Mouse (Mus musculus) left cerebral cortex, postnatal 4 days (tissue): ENCODE data around the gene Gm12394. TPM values are rescaled to one million over a fixed set of nuclear protein-coding genes. Genes with fewer than 3 reads are reported as not detected.
"Not testable (repeated sequence)": the region's sequence is repeated elsewhere in the genome, so short reads cannot be mapped to it uniquely, and the experiment has no call there.

Experiments used
- DNase-seq: peaks from one replicate; pipeline ENCODE4 v3.0.0-alpha.2; 2022
- intact Hi-C: fragments of 180-260 bp; cut with DNase I; formaldehyde crosslinking; loops from one replicate; pipeline ENCODE4 v1.15.1; 2025
- total RNA-seq, 2 experiments: library from RNA; stranded (reverse); gene quantifications; 2 replicates each; pipeline ENCODE4 v1.2.3; 2021

The Gm12394 gene
- total RNA-seq, result 1 to 10 TPM; 1.4 to 1.7 TPM

DNA sequence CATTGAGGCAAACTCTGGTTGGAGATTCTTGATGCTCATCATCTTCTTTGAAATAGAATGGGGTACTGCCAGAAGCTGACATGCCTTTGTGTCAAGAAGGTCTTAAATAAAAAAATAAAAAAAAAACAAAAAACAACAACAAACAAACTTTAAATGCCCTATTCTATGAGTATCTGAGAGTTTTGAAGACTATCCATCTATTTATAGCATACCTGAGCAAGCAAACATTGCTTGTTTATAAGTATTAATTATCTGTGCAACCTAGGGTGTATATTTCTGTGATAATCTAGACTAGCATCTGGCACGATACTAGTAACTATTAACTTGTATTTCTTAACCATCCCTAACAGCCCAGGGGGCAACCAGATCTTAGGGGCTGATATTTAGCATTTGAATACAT lies at the start of gene Gm12394:
Gene Gm12394, minus strand, starts transcription at position 101 of the 400 bp plus-strand sequence.
- intact Hi-C loops, result not testable (repeated sequence)

DNA sequence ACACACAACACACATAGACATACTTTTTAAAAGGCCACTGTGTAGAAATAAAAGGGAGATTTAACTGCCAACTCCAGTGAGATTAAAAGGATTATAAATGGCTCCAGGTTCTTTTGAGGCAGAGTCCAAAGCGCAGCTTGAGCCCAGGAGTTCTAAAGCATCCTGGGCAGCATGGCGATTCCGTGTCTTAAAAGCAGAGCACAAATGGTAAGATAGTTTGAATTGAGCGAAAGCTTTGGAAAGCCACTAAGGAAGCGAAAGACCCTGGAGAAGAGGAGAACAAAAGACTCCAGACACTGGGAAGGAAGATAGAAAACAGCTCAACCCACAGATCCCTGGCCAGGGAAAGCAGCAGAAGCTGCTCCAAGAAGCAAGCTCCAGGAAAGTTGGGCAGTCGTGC lies 48.4 kb upstream of the Gm12394 start:
- intact Hi-C loops, result no loop called here
- no peak for DNase-seq

More for the DNA sequence above, at the start of gene Gm12394:
- not testable (repeated sequence) for DNase-seq

DNA sequence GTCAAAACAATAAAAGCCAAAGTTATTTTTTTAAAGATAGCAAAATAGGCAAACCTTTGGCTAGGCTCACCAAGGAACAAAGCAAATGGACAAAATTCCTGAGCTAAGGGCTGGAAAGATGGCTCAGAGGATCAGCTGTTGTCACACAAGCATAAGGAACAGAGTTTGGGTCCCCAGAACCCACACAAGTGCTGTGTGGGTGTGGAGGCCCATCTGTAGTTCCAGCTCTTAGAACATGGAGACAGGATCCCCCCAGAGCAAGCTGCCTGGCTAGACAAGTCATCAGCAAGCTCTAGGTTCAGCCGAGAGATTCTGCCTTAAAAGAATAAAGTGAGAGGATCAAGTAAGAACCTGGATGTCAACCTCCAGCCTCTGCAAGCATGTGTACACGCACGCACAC lies 48.0 kb upstream of the Gm12394 start:
- DNase-seq, result no peak
- intact Hi-C loops, result no loop called here

DNA sequence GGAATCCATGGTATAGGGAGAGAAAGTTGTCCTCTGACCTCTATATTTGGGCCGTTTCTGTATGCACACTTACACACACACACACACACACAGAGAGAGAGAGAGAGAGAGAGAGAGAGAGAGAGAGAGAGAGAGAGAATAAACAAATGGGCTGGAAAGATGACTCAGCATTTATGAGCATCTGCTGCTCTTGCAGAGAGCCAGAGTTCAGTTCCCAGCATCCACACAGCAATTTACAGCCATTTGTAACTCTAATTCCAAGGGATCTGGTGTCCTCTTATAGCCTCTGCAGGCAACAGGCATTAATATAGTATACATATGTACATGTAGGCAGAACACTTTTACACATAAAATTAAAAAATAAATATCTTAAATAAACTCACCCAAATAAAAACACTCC lies 47.4 kb upstream of the Gm12394 start:
- intact Hi-C loops, result no loop called here
- DNase-seq, result no peak

DNA sequence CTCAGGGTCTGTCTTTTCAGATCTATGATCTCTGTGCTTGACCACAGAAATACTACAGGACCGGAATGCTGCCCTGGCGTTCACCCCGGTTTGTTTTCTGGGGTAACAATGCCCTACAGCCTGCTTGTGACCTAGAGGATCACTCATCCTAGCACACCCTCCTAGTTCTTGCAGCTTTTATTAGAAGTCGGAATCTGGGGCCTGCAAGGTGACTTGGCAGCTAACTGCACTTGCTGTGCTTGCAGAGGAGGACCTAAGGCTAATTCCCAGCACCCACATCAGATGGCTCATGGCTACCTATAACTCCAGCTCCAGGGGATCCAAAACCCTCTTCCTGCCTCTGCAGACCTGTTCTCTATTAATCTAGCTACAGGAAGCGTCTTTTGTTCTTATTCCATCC lies 46.2 kb upstream of the Gm12394 start:
- DNase-seq, result no peak
- intact Hi-C loops, result no loop called here

DNA sequence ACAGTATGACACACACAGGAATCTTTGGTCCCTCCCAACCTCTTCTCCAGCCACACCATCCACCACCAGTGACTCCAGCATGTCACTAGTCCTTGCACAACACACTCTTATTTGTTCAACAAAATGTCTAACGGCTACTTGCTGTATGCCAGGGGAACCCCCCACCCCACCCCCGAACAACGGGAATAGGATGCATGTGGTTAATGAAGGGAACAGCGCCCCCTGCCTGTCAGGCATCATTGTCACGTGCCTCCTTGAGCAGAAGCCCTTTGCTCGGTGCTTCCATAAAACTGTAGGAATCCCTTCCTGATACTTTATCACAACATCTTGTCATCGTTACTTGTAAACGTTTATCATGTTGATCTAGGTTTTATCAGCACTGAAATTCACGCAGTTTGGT lies 45.6 kb upstream of the Gm12394 start:
- intact Hi-C loops, result no loop called here

DNA sequence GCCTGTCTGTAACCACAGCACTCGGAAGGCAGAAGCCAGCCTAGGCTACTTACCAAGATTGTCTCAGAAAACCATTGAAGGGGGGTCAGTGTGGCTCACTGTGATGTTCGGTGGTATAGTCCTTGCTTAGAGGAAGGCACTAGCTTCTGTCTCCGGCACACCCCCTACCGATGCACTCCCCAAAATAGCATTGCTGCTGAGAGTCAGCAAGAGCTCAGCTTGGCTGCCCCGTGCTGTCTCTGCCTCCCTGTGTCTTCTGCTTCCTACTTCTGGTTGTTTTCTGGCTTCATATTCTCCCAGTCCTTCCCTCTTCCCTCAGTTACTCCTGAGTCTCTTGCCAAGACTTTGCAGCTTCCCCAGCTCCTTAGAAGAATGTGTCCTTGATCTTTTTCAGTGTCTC lies 44.3 kb upstream of the Gm12394 start:
- intact Hi-C loops, result no loop called here
- no peak for DNase-seq

More for the DNA sequence above, 45.6 kb upstream of the Gm12394 start:
- DNase-seq, result peak; percentile 37

DNA sequence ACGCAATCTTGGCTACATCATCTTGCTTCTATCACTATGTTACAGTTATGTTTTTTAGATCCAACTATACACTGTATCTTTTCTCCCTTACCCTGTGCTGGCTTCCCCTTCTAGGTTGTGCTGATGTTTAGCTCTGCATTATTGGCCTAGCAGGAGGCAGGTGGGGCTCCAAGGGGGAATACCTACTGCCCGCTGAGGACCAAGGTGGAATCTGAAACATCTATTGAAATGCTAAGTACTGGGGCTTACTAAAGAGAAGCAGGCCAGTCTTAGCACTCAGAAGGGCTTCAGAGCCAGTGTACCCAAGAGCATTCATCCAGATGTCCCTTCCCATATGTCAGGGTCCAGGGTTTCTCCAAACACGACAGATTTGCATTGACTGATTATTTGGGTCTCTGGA lies 42.3 kb upstream of the Gm12394 start:
- intact Hi-C loops, result no loop called here
- no peak for DNase-seq

DNA sequence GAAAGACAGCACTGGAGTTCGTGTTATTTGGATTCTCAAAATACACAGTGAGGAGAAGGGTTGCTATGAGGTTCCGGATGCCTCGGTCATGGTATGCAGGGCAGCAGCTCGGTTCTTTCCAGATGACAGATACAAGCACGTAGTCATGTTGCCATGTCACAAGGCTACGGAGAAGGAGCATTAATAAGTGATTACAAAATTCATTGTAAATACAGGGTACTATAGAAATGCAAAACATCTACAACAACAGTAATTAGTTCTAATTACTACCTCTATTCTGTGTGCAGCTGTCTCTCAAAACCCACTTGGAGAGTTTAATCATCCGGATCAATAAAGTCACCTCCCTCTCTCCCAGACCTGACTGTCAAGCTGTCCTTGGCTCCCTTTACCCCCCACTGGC lies 38.5 kb upstream of the Gm12394 start:
- intact Hi-C loops, result no loop called here
- no peak for DNase-seq

DNA sequence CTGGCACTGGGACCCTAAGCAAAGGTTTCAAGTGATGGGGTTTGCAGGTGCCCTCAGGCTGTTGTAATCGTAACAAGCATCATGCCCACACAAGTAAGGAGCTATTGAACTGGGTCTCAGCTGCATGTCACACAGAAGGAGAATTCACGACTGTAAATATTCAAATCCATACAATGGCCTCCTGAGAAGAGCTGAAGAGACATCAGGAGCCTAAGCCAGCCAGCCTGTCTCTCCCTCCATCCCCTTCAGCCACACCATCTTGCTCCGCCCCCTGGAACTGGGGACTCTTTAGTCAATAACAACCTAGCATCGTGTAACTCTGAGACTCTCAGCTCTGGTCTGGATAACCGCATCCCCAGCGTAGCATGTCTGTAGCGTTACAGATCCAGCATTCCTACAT lies 34.6 kb upstream of the Gm12394 start:
- intact Hi-C loops, result no loop called here

DNA sequence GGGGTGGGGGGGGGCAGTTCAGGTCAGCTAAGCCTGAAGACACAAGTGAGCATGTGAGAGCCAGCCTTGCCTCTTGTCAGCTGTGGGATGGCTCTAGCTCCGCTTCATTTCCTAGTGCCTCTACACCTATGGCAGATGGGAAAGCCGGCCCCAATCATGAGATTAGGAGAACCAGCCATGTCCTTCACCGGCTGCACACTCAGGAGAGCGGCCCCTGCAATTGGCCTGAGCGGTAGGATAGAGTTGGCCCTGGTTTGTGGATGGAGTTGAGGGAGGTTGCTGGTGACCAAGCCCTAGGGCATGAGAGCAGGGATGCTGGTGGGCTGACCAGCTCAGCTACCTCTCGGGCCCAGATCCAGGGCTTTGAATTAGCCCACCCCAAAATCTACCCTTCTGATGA lies 32.2 kb upstream of the Gm12394 start:
- intact Hi-C loops, result no loop called here

More for the DNA sequence above, 34.6 kb upstream of the Gm12394 start:
- DNase-seq, result no peak

DNA sequence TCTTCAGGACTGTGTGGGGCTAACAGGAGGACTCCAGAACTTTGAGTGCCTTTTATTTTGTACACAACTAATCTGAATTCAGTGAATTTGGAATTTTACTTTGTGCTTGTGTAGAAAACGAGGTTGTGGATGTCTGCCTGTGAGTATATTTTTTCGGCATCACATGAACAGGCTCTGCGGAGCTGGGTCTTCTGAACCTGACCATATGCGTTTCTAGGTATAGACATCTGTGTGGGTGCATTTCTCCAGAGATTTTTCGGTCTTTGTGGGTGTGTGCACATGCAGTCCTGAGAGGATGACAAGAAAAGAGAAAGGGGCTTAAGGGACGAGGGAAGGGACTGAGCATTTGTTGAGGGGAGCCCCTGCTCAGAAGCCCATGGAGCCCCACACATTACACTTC lies 30.4 kb upstream of the Gm12394 start:
- no peak for DNase-seq
- intact Hi-C loops, result no loop called here

More for the DNA sequence above, 32.2 kb upstream of the Gm12394 start:
- DNase-seq, result no peak

DNA sequence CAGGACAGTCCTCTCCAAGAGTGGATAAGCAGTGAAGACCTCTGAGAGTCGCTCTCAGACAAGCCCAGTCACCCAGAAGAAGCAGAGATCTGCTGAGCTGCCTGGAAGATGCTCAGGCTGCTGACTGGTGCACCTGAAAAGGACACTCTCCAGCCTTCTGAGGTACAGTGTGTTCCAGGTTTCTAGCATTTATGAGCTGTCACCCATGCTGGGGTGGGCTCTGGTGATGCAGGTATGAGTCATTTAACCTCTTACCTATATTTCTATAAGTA lies 24.0 kb upstream of the Gm12394 start:
- intact Hi-C loops, result no loop called here
- DNase-seq, result no peak

DNA sequence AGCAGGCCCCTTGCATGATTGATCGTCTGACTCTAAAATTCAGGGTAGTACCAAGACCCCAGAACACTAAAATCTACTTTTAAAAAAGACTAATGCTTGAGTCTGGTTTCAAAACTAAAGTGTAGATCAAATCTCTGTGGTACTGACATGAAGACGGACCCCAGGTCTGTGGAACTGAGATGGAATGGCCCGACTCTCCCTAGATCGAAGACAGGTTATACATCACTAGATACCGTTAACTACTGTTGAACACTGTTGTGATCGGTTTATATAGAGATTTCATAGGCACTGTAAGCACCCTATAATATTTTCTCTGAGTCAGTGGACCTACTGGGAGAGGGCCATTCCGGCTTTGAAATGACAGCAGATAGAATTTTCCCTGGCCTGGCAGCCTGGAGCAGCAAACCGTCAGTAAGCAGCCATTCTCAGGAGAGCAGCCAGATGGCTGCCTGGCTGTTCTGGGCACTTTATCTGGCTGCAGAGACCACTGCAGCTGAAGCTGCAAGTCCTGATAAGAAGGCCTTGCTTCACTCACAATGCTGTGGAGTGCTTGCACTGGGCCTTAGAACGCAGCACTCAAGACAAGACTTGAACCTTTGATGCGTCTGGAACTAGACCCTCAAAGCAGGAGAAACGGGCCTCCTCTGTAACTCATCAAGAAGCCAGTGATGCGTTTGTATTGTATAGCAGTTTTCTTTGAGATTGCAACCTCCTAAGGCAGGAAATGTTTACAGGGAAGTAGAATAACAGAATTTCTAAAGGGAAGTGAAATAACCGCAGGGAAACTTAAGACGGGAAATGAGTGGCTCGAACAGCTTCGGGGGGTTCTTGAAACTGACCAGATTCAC lies 23.5 kb upstream of the Gm12394 start:
- DNase-seq, result peak; percentile 36
- intact Hi-C loops, result no loop called here

DNA sequence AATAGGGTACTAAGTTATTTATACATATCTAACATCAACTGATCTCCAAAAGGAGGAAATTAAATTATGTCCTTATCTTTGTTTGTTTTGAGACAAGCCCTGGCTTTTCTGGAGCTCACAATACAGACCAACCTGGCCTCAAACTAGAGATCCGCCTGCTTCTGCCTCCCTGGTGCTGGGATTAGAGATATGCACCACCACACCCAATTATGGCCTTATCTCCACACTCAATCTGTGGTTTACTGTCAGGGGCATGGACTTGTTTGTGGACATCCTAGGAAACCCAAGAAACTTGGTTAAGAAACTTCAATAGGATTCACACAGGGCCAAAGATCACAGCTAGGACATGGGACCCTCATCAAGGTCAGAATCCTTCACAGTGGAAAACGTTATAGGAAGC lies 21.1 kb upstream of the Gm12394 start:
- DNase-seq, result no peak
- intact Hi-C loops, result loop anchor here (2.0 kb wide), 1 partner anchor 87 kb away; no protein-coding TSS in a partner anchor

DNA sequence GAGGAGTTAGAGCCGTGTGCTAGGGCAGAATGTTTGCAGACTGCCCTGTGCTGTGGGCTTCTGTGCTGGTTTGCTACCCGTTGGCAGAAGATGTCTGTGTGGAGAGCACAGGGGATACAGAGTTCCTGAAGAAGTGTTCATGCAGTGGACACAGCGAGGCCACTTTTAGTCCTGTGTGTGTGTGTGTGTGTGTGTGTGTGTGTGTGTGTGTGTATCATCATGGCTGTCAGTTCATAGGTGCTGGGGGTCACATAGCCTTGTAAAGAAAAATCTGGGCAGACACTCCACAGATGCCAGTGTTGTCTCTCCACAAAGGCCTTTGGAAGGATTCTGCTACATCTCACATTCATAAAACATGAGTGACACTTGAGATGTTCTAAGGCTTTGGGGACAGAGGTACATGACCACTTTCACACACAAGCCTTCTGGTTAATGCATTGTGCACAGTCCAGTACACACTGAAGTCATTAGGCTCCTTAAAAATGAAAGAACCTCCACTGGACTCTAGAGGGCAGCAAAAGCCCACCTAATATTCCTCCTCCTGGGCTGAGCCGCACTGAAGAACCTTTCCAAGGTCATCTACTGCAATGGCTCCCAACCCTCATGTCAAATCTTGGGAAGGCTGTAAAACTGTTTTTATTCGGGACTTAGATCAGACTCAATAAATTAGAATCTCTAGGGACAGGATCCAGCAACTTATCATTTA lies 20.2 kb upstream of the Gm12394 start:
- DNase-seq, result peak; percentile 46
- intact Hi-C loops, result loop anchor here (2.0 kb wide), 1 partner anchor 88 kb away; no protein-coding TSS in a partner anchor

DNA sequence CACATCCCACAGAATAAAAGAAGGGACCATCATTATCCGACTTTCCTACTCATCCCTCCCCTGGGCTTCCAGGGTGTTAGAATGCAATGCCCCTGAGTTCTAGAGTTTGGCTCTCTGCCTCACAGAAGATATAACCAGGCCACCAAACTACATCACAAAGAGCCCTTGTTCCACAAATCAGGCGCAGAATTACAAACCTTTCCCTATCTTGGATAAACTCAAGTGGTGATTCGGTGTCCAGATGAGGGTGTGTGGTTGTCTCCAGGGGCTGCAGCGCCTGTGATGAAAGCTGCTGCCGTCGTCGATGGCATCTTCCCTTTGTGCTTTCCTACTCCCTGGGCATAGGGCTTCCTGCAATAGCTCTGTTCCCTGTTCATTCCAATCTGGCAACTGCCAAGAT lies 17.6 kb upstream of the Gm12394 start, which contains the start of gene Fam205c:
Gene Fam205c, minus strand, starts transcription at position 101 of the 400 bp plus-strand sequence.
- DNase-seq, result no peak
- intact Hi-C loops, result no loop called here

DNA sequence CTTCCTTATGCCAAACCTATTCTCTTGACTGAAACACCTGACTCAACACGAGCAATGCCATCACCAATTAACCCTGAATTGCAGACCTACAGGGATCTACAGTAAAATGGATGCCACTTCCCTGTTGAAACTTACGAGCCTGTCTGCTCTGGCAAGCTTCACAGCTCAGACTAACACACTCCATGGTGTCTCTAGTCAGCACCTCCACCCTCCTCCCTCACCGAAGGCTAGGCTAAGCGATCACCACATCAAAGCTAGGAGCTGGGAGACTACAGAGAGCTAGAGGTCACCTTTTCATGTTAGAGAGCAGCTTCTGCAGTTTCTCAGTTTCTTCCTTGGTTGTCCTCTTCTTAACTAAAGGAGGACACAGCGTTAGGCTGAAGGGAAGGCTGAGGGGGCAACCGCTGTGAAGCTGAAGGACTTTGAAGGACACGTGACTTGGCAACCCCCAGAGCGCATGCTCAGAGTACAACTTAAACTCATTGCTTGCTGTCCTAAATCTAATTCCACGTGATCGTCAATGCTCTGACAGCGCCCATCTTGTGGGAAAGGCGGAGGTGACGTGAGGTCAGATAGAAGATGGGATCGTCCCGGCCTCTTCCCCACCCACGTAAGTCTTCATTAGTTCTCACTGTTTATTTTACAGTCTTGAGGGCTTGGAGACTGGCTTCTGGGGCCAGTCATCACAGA lies 16.3 kb upstream of the Gm12394 start:
- DNase-seq, result no peak
- intact Hi-C loops, result no loop called here

DNA sequence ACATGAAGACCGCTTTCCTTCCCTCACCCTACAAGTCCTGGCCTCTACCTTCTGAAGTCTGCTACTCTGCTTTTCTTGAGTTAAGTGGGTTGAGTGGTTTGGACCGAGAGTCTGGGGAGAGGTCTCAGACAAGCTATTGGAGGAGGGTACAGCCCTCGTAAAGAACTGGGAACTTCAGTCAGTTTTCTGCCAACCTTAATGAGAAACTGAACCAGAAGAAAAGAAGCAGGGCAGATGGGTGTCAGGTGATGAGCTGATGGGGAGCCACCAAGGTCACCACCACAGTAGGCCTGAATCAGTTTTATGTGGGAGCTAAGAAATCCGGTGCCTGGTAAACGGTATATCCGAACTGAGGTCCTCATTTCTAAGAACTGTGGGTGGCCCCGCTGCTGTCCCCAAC lies 15.6 kb upstream of the Gm12394 start:
- DNase-seq, result no peak
- intact Hi-C loops, result no loop called here

DNA sequence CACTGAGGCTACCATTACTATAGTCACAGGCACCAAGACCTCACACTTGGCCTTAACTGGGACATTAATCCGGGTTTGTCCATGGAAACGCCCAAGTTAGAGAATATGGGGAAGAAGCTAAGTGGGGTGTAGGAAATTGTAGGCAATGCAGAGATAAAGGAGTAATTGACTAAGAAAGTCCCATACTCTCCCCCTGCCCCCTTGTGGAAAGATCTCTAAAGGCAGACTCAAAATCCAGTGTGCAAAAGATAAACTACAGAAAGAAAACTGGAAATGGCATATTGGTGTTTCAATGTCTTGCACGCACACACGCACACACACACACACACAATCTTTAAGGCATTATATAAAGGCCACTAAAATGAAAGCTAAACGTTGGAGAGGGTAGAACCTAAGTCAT lies 14.2 kb upstream of the Gm12394 start:
- intact Hi-C loops, result no loop called here
- no peak for DNase-seq

DNA sequence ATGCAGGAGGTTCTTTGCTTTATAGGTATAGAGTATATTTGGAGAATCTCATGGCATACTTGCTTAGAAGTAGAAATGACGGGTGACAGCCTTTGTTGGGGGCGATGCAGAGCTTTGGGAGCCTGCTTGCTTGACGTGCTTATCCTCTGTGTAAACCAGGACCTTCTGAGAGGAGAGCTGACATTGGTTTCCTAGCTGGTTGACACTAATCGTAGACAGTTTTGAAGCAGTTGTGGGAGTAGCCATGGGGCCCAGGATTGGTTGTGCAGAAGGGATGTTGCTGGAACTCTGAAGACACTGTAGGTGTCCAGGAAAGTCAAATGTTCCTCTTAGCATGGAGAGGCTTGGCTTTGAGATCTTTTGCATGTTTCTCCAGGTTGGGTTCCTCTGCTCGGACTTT lies 11.6 kb upstream of the Gm12394 start:
- no peak for DNase-seq
- intact Hi-C loops, result no loop called here

DNA sequence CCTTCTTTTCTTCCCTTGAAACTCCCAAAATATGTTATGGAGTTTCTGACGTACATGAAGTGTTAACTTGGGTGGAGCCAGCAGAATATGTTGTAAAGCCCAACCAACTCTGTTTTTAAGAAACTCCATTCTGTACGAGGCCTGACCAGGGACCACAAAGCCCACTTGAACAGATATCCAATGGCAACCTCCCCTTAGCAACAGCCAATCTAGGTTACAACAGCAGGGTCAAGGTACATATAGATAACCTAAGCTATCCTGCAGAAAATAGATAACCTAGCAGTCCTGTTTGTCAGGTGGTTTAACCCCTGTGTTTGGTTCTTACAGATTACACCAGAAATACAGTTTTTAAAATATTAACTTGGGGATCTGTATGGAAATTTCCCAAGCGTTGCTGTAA lies 10.8 kb upstream of the Gm12394 start:
- no peak for DNase-seq
- intact Hi-C loops, result no loop called here
